Mouse (Mus musculus): ENCODE measurements around the gene Tcte2. TPM values are rescaled to one million over a fixed set of nuclear protein-coding genes. Genes with fewer than 3 reads are reported as not detected.

Tcte2 gene
- polyA plus RNA-seq, 1 experiment from 2014 or later = 5.9 TPM

DNA sequence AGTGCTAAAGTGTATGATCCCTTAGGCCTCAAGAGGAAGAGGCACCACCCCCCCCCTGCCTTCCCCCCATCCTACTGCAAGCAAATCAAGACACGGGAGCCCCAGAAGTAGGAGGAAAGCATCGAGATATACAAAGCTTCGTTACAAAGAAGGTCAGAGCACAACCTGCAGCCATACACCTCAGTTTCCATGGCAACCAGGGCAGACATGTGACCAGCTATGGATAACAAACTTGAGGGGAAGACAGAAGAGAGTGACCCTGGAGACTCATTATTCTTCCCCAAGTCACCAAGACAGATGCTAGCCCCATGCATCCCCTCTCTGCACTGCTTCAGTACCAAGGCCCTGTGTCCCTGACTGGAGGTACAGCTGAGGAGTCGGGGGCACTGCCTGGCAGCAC, 74.5 kb downstream of the Tcte2 start:
- Histone ChIP-seq H3K27me3 (ENCODE audit: control insufficient read depth, insufficient read depth, low read length) (no peaks in the 10 kb centered on the region), H3K4me1 (ENCODE audit: control insufficient read depth, insufficient read depth, low read length) (peaks cover 10% of the 10 kb centered on the region), H3K4me2 (ENCODE audit: low read depth, low read length) (no peak overlapping the region), H3K4me3 (replicated peaks; ENCODE audit: low read length) (no peak overlapping the region), H3K27ac (ENCODE audit: low read length) (no peak overlapping the region), H3K9ac (ENCODE audit: low read length) (no peak overlapping the region), H3K9me3 (replicated peaks; ENCODE audit: control insufficient read depth, low read length) (no peaks in the 10 kb centered on the region), H3K36me3 (ENCODE audit: control insufficient read depth, insufficient read depth, low read length) (no peaks in the 10 kb centered on the region)
- WGBS = 34% methylated on average over 4 of the region's 4 CpGs
- ATAC-seq (ENCODE audit: insufficient read depth, low FRiP score) = no peak

DNA sequence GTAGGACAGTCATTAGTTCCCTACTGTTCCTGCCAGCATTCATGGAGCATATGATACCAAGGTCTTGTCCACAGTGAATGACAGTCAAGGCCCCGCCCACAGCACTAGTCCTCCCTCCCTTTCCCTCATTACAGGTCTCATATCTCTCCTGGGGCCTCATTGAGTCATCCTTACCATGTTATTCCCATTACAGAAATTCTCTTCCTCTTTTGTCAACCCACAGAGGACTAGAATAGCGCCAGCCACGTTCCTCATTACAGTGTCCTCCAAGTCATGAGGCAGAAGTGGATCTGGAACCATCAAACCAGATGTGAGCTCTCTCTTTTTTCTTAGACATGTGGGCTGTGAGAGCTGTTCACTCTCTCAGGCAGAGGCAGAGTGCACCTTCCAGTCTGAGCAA, 76.0 kb downstream of the Tcte2 start:
- Histone ChIP-seq H3K27me3 (ENCODE audit: control insufficient read depth, insufficient read depth, low read length) (no peaks in the 10 kb centered on the region), H3K4me1 (ENCODE audit: control insufficient read depth, insufficient read depth, low read length) (peaks cover 13% of the 10 kb centered on the region; the same call in 1 of the 2 replicates), H3K9me3 (replicated peaks; ENCODE audit: control insufficient read depth, low read length) (no peaks in the 10 kb centered on the region), H3K4me2 (ENCODE audit: low read depth, low read length) (no peak overlapping the region), H3K4me3 (replicated peaks; ENCODE audit: low read length) (no peak overlapping the region), H3K27ac (ENCODE audit: low read length) (no peak overlapping the region; the same call in 1 of the 2 replicates), H3K9ac (ENCODE audit: low read length) (no peak overlapping the region), H3K36me3 (ENCODE audit: control insufficient read depth, insufficient read depth, low read length) (no peaks in the 10 kb centered on the region)
- 88% methylated on average over 3 of the region's 3 CpGs for WGBS
- no peak for ATAC-seq (ENCODE audit: insufficient read depth, low FRiP score)

DNA sequence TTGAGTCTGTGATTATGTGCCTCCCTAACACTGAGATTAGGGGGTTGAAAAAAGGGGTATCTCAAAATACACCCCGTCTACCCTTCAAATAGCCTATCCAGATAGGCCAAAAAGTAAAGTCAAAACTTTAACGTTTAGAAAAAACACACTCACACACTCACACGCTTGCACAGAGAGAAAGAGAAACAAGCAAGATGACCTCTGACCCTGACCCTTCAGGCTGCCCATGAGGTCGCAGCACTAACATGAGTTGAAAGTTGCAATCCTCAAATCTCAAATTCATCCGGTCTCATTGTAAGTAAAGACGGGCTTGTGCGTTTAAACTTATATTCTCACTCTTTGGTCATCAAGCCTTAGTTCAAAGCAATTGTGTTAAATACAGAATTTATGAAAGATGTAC, 77.4 kb downstream of the Tcte2 start:
- H3K27ac ChIP-seq (ENCODE audit: low read length) = peak overlapping the region; percentile 98
- H3K27me3 ChIP-seq (ENCODE audit: control insufficient read depth, insufficient read depth, low read length) = no peaks in the 10 kb centered on the region
- H3K4me2 ChIP-seq (ENCODE audit: low read depth, low read length) = peak overlapping the region; percentile 54; the same call in 1 of the 2 replicates
- H3K9ac ChIP-seq (ENCODE audit: low read length) = peak overlapping the region; percentile 74; the same call in 1 of the 2 replicates
- 62% methylated on average over 7 of the region's 7 CpGs for WGBS
- H3K36me3 ChIP-seq (ENCODE audit: control insufficient read depth, insufficient read depth, low read length) = no peaks in the 10 kb centered on the region
- no peaks in the 10 kb centered on the region for H3K9me3 ChIP-seq (replicated peaks; ENCODE audit: control insufficient read depth, low read length)
- ATAC-seq (ENCODE audit: insufficient read depth, low FRiP score) = no peak
- H3K4me3 ChIP-seq (replicated peaks; ENCODE audit: low read length) = no peak overlapping the region
- H3K4me1 ChIP-seq (ENCODE audit: control insufficient read depth, insufficient read depth, low read length) = peaks cover 13% of the 10 kb centered on the region; the same call in 1 of the 2 replicates

DNA sequence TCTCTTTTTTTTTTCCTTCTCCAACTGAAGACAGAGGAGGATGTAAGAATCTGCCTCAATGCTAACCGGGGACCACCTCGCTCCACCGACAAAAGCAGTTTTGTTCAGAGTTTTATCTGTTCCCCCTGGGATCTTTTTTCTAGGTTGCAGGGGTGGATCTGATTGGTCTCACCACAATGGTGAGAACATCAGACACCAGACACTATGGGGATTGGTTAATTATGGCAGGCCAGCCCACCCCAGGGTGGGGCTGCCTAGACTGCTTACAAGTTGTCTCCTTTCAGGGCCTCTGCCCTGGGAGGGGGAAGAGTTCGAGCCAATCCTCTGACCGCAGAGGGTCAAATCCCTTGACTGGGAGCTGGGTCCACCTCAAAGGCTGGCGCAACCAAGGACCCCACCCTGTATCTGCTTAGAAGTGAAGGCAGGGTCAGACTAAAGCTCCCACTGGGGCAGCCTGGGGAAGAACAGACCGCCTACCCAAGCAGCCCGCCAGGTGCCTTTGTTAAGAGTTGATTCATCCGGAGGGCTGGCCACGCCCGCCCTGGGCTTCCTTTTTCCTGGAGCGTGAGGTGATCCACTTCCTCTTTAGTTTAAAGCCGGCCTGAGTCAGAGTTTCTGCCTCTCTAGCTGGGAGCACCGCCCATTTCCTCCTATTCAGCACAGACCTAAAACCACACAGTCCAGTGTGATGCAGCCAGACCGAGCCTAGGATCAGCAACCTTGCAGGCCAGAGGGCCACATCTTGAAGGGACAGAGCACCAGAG, 78.0 kb downstream of the Tcte2 start:
- 13% methylated on average over 15 of the region's 15 CpGs for WGBS
- Histone ChIP-seq H3K27ac (ENCODE audit: low read length) (peak overlapping the region; percentile 98), H3K27me3 (ENCODE audit: control insufficient read depth, insufficient read depth, low read length) (no peaks in the 10 kb centered on the region), H3K36me3 (ENCODE audit: control insufficient read depth, insufficient read depth, low read length) (no peaks in the 10 kb centered on the region), H3K9me3 (replicated peaks; ENCODE audit: control insufficient read depth, low read length) (no peaks in the 10 kb centered on the region), H3K4me2 (ENCODE audit: low read depth, low read length) (peak overlapping the region; percentile 54), H3K4me1 (ENCODE audit: control insufficient read depth, insufficient read depth, low read length) (peaks cover 8% of the 10 kb centered on the region; the same call in 1 of the 2 replicates), H3K4me3 (replicated peaks; ENCODE audit: low read length) (peak overlapping the region; percentile 48), H3K9ac (ENCODE audit: low read length) (peak overlapping the region; percentile 74)
- ATAC-seq (ENCODE audit: insufficient read depth, low FRiP score) = peak; percentile 93

DNA sequence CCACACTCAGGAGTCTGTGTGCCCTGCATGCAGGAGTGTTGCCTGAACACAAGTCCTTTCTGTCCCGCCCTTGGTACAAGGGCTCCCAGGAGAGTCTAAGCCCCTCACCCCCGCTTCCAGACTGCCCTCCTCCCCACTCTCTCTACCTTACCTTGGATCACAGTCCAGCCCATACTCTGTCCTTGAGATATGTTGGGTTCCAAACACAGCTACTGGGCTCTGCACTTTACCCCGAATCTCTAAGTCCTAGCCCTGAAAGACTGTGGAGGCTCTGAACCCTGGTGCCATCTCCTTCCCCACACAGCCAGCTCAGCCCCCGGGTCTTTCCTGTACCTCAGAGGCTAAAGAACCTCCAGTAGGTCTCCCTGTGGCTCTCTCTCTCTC, 78.6 kb downstream of the Tcte2 start:
- no peaks in the 10 kb centered on the region for H3K9me3 ChIP-seq (replicated peaks; ENCODE audit: control insufficient read depth, low read length)
- peak overlapping the region; percentile 74 for H3K9ac ChIP-seq (ENCODE audit: low read length)
- no peak for ATAC-seq (ENCODE audit: insufficient read depth, low FRiP score)
- no peaks in the 10 kb centered on the region for H3K27me3 ChIP-seq (ENCODE audit: control insufficient read depth, insufficient read depth, low read length)
- peak overlapping the region; percentile 54 for H3K4me2 ChIP-seq (ENCODE audit: low read depth, low read length)
- peak overlapping the region; percentile 48 for H3K4me3 ChIP-seq (replicated peaks; ENCODE audit: low read length)
- H3K4me1 ChIP-seq (ENCODE audit: control insufficient read depth, insufficient read depth, low read length) = peaks cover 7% of the 10 kb centered on the region; the same call in 1 of the 2 replicates
- 30% methylated on average over 4 of the region's 4 CpGs for WGBS
- no peaks in the 10 kb centered on the region for H3K36me3 ChIP-seq (ENCODE audit: control insufficient read depth, insufficient read depth, low read length)
- peak overlapping the region; percentile 98 for H3K27ac ChIP-seq (ENCODE audit: low read length)

DNA sequence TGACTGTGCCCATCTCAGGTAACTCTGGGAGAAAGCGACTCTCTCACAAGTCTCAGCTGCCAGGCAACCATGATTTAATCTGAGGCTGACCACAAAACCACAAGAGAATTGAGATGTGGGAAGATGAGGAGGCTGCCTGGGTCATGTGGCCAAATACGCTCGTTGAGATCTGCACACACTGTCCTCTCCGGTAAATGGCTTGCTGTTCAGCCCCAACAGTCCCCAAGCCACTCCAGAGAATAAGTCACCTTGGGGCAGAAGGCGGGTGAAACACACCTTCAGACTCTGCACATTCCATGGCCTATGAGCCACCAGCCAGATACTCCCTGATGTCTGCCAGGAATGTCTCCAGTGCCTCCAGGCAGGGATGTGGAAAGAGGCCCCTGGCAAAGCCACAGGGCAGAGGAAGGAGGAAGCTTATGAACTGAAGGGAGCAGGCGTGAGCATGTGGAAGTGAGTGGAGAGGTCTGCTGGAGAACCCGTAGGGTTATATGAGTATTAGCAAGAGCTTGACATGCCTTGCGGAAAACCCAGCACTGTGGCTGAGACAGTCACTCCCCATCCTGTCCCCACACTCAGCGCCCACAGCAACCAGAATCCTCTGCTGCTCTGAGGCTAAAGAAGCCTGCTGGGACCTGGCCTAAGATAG, 79.1 kb downstream of the Tcte2 start:
- H3K27ac ChIP-seq (ENCODE audit: low read length) = peak overlapping the region; percentile 98
- no peaks in the 10 kb centered on the region for H3K9me3 ChIP-seq (replicated peaks; ENCODE audit: control insufficient read depth, low read length)
- peaks cover 7% of the 10 kb centered on the region; the same call in 1 of the 2 replicates for H3K4me1 ChIP-seq (ENCODE audit: control insufficient read depth, insufficient read depth, low read length)
- peak overlapping the region; percentile 54 for H3K4me2 ChIP-seq (ENCODE audit: low read depth, low read length)
- WGBS = 49% methylated on average over 9 of the region's 9 CpGs
- peak; percentile 10; the same call in 1 of the 2 replicates for ATAC-seq (ENCODE audit: insufficient read depth, low FRiP score)
- H3K36me3 ChIP-seq (ENCODE audit: control insufficient read depth, insufficient read depth, low read length) = no peaks in the 10 kb centered on the region
- peak overlapping the region; percentile 74 for H3K9ac ChIP-seq (ENCODE audit: low read length)
- H3K27me3 ChIP-seq (ENCODE audit: control insufficient read depth, insufficient read depth, low read length) = no peaks in the 10 kb centered on the region
- peak overlapping the region; percentile 48 for H3K4me3 ChIP-seq (replicated peaks; ENCODE audit: low read length)

DNA sequence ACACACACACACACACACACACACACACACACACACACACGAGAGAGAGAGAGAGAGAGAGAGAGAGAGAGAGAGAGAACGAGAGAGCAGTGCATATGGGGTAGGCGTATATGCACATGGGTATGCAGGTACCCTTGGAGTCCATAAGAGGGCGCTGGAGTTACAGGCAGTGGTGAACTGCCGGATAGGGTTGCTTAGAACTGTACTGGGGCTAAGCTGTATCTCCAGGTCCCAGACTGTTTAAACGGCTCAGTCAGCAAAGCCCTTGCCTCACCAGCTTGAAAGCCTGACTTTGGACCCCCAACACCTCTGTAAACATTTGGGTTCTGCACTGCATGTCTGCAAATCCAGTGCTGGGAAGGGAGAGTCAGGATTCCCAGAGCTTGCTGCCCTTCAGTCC, 79.9 kb downstream of the Tcte2 start:
- 81% methylated on average over 5 of the region's 6 CpGs for WGBS
- Histone ChIP-seq H3K27ac (ENCODE audit: low read length) (peak overlapping the region; percentile 98), H3K4me1 (ENCODE audit: control insufficient read depth, insufficient read depth, low read length) (0 out of 2 replicates have a peak, but pooled peaks cover 7% of the 10 kb centered on the region), H3K27me3 (ENCODE audit: control insufficient read depth, insufficient read depth, low read length) (no peaks in the 10 kb centered on the region), H3K9ac (ENCODE audit: low read length) (no peak overlapping the region), H3K4me3 (replicated peaks; ENCODE audit: low read length) (peak overlapping the region; percentile 48), H3K4me2 (ENCODE audit: low read depth, low read length) (peak overlapping the region; percentile 54), H3K9me3 (replicated peaks; ENCODE audit: control insufficient read depth, low read length) (no peaks in the 10 kb centered on the region), H3K36me3 (ENCODE audit: control insufficient read depth, insufficient read depth, low read length) (no peaks in the 10 kb centered on the region)
- no peak for ATAC-seq (ENCODE audit: insufficient read depth, low FRiP score)

DNA sequence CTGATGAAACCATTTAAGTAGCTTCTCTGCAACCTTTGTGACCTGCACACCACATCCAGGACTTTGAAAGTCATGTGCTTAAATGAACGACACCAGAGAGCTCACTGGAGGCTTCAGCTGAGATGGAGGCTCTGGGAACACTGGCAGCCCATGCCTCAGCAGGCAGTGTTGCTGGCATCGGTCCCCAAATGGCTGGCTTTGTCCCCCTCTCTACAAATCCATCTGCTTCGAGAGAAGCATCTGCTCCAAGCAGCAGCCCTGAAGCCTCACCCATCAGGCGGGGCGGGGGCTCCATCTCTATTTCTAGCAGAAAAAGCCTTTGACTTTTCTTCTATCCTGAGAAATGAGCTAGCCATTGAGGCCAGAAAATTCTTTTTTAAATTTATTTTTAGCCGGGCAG, 80.5 kb downstream of the Tcte2 start:
- no peak for ATAC-seq (ENCODE audit: insufficient read depth, low FRiP score)
- H3K4me1 ChIP-seq (ENCODE audit: control insufficient read depth, insufficient read depth, low read length) = 0 out of 2 replicates have a peak, but pooled peaks cover 7% of the 10 kb centered on the region
- WGBS = 75% methylated on average over 6 of the region's 6 CpGs
- no peak overlapping the region for H3K9ac ChIP-seq (ENCODE audit: low read length)
- no peaks in the 10 kb centered on the region for H3K27me3 ChIP-seq (ENCODE audit: control insufficient read depth, insufficient read depth, low read length)
- no peaks in the 10 kb centered on the region for H3K9me3 ChIP-seq (replicated peaks; ENCODE audit: control insufficient read depth, low read length)
- H3K36me3 ChIP-seq (ENCODE audit: control insufficient read depth, insufficient read depth, low read length) = no peaks in the 10 kb centered on the region
- H3K4me2 ChIP-seq (ENCODE audit: low read depth, low read length) = peak overlapping the region; percentile 29; the same call in 1 of the 2 replicates
- no peak overlapping the region for H3K4me3 ChIP-seq (replicated peaks; ENCODE audit: low read length)
- peak overlapping the region; percentile 46; the same call in 1 of the 2 replicates for H3K27ac ChIP-seq (ENCODE audit: low read length)

DNA sequence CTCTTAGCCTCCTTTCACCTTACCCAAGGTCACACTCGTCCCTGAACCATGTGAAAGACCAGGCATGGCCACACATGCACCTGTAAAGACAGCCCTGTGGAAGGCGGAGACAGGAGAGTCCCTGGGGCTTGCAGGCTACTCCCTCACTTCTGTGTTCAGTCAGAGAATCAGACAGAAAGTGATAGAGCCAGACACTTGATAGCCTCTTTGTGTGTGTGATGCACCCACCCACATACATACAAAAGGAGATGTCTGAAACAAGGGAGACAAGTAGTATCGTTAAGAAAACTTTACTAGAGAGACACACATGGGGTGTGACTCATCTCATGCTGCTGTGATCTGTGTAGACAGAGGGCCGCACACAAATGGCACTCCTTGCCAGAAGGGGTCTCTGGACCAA, 81.3 kb downstream of the Tcte2 start:
- 0 out of 2 replicates have a peak, but pooled peaks cover 7% of the 10 kb centered on the region for H3K4me1 ChIP-seq (ENCODE audit: control insufficient read depth, insufficient read depth, low read length)
- 65% methylated on average over 4 of the region's 4 CpGs for WGBS
- H3K27ac ChIP-seq (ENCODE audit: low read length) = no peak overlapping the region; the same call in 1 of the 2 replicates
- no peak overlapping the region for H3K4me2 ChIP-seq (ENCODE audit: low read depth, low read length)
- H3K9me3 ChIP-seq (replicated peaks; ENCODE audit: control insufficient read depth, low read length) = no peaks in the 10 kb centered on the region
- no peaks in the 10 kb centered on the region for H3K27me3 ChIP-seq (ENCODE audit: control insufficient read depth, insufficient read depth, low read length)
- no peak for ATAC-seq (ENCODE audit: insufficient read depth, low FRiP score)
- H3K36me3 ChIP-seq (ENCODE audit: control insufficient read depth, insufficient read depth, low read length) = no peaks in the 10 kb centered on the region
- H3K9ac ChIP-seq (ENCODE audit: low read length) = no peak overlapping the region
- no peak overlapping the region for H3K4me3 ChIP-seq (replicated peaks; ENCODE audit: low read length)

All from stomach, embryonic 16.5 days (tissue).